8 mouse cellular contexts compared by ENCODE assay signal in the genomic region with DNA sequence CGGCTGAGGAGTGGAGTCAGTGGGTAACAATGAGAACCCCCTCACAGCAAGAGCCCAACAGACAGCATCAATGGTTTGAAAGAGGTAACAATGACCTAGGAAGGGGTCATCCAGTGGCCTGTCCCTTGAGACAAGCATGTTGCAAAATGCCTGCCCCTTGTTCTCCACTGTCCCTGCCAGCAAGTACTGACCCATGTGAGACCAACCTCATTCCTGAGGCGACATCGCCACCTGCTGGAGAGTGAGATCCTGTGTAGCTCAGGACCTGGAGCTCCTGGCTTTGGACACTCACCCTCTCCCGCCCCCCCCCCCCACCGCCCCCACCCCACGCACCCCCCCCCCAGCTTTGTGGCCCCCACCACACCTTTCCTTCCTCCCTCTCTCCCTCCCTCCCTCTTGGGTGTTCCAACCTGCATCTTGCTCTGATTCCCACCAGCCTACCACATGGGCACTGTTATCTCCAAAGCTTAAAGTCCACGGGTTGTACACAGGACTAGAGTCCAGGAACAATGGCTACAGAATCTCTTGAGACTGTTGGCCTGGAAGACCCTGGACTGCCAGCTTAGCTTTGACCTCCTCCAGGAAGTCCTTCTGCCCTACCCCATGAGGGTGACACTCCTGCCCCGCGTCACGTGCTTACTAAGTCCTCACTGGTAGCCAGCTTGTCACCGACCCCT. TPM values are rescaled to one million over a fixed set of nuclear protein-coding genes. Genes with fewer than 3 reads are reported as not detected.
DNase-seq lines count a peak whose midpoint lies in the region; ATAC-seq lines count a peak whose summit lies in the region.

No protein-coding gene starts in this region.

- H3K27me3 ChIP-seq in embryonic facial prominence, embryonic 10.5 days (replicated peaks; ENCODE audit: low read depth, poor library complexity, severe bottlenecking), result no peaks in the 10 kb centered on the region
- no peaks in the 10 kb centered on the region for H3K27me3 ChIP-seq in kidney, embryonic 15.5 days

- peak overlapping the region; percentile 36; the same call in 1 of the 2 replicates for H3K27ac ChIP-seq in embryonic facial prominence, embryonic 10.5 days (replicated peaks)
- no peak overlapping the region for H3K27ac ChIP-seq in kidney, embryonic 15.5 days

- H3K4me3 ChIP-seq in embryonic facial prominence, embryonic 10.5 days, result no peak overlapping the region
- no peak overlapping the region for H3K4me3 ChIP-seq in kidney, embryonic 15.5 days (replicated peaks)

- no peak overlapping the region for H3K4me2 ChIP-seq in kidney, embryonic 15.5 days

- ATAC-seq in CD4-positive, CD25-positive, alpha-beta regulatory T cell, adult 4 months, result no peak
- peak; percentile 53 for ATAC-seq in kidney, embryonic 15.5 days (replicated peaks; ENCODE audit: low FRiP score)
- peak; percentile 74 for ATAC-seq in monocyte, adult 5-6 weeks (replicated peaks; ENCODE audit: insufficient number of reproducible peaks, low FRiP score, low TSS enrichment, poor library complexity, severe bottlenecking)

- peaks cover 25% of the 10 kb centered on the region for H3K9me3 ChIP-seq in embryonic facial prominence, embryonic 10.5 days
- H3K9me3 ChIP-seq in kidney, embryonic 15.5 days (replicated peaks), result peaks cover 8% of the 10 kb centered on the region; the same call in 1 of the 2 replicates

- peak; percentile 88 for DNase-seq in CD4-positive, CD25-positive, alpha-beta regulatory T cell, adult 2 months (ENCODE audit: low read depth, low spot score)
- peak; percentile 87 for DNase-seq in embryonic facial prominence, embryonic 10.5 days (ENCODE audit: low spot score)
- DNase-seq in heart, adult 9 months (ENCODE audit: low spot score in 2 of 2), result peak; percentile 81 to 90
- peak; percentile 85 for DNase-seq in liver
- DNase-seq in spleen, postnatal 14 days (ENCODE audit: low spot score in 2 of 2), result peak; percentile 69 to 85

- H3K36me3 ChIP-seq in embryonic facial prominence, embryonic 10.5 days (replicated peaks), result no peaks in the 10 kb centered on the region
- no peaks in the 10 kb centered on the region for H3K36me3 ChIP-seq in kidney, embryonic 15.5 days

- WGBS in embryonic facial prominence, embryonic 10.5 days, result 48% methylated on average over 10 of the region's 11 CpGs
- WGBS in kidney, embryonic 15.5 days, result 50% methylated on average over 10 of the region's 11 CpGs

- no peak overlapping the region for H3K9ac ChIP-seq in kidney, embryonic 15.5 days

- peaks cover 34% of the 10 kb centered on the region for H3K4me1 ChIP-seq in embryonic facial prominence, embryonic 10.5 days
- peaks cover 33% of the 10 kb centered on the region for H3K4me1 ChIP-seq in kidney, embryonic 15.5 days

RNA-seq across cellular contexts. Expression of gene Sept9, which starts 22.0 kb away (rescaled TPM):
- 100 to 1,000 TPM; 277 to 424 TPM for polyA plus RNA-seq in CD4-positive, CD25-positive, alpha-beta regulatory T cell, adult 4 months (2017; shearing (Covaris generic))
- 255 TPM in 2 replicates for polyA plus RNA-seq in embryonic facial prominence, embryonic 10.5 days (2016; fragmentation: Nextera tagmentation; extraction: Ambion mirVana)
- 120 and 126 TPM in 2 replicates for polyA plus RNA-seq in kidney, embryonic 15.5 days (2015; fragmentation: Nextera tagmentation; extraction: Ambion mirVana)
- total RNA-seq in monocyte, adult 5-6 weeks (2017), result 257 to 323 TPM (median 271 TPM) in 3 replicates
